ENCODE assay signal across 20 mouse cellular contexts in the genomic region with DNA sequence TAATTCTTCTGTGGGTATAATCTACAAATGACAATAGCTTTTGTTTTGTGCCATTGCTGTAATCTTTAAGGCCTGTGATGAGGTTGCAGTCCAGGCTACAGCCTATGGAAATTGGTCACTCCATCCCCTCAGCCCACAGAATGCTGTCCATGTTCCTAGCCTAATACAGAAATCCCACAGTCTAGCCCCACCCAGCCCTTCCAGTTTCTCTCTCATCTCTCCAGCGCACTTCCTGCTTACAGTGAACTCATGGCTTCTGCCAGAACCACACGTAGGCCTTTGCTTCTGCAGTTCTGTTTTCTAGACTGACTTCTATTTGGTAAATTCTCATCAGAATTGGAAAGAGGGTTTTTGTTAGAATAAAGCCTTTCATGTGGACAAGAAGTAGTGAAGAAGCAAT. TPM values are rescaled to one million over a fixed set of nuclear protein-coding genes. Genes with fewer than 3 reads are reported as not detected.
"Had no signal": no experiment of that assay in that cellular context is flagged by ENCODE, and none has a peak within 500 bp of the region (broad histone marks: within the 10 kb centered on the region; RNA-seq: fewer than 3 reads in every experiment).

No protein-coding gene starts in this region.

- H3K27me3 ChIP-seq: midbrain, embryonic 12.5 days; neural tube, embryonic 12.5 days had no signal

- H3K9ac ChIP-seq: liver, embryonic 13.5 days; liver, postnatal 0 days; midbrain, embryonic 12.5 days; neural tube, embryonic 12.5 days had no signal

- H3K4me2 ChIP-seq: liver, embryonic 13.5 days; midbrain, embryonic 12.5 days; neural tube, embryonic 12.5 days had no signal

- H3K9me3 ChIP-seq: limb, embryonic 10.5 days; liver, embryonic 13.5 days; midbrain, embryonic 12.5 days; neural tube, embryonic 12.5 days had no signal

- H3K36me3 ChIP-seq: limb, embryonic 10.5 days; liver, embryonic 13.5 days; midbrain, embryonic 12.5 days; neural tube, embryonic 12.5 days had no signal

- H3K27ac ChIP-seq: left cerebral cortex, adult 2 months; limb, embryonic 10.5 days; liver, embryonic 13.5 days; midbrain, embryonic 12.5 days; neural tube, embryonic 12.5 days; stomach, postnatal 0 days had no signal

- DNase-seq: kidney, adult 8-10 months; kidney, postnatal 25 days; liver, embryonic 13.5 days; liver, postnatal 0 days; thymus, postnatal 4 days had no signal

- ATAC-seq: intestine, postnatal 0 days; liver, postnatal 0 days; midbrain, embryonic 16.5 days had no signal

- H3K4me3 ChIP-seq: left cerebral cortex, adult 2 months; limb, embryonic 10.5 days; liver, embryonic 13.5 days; midbrain, embryonic 12.5 days; myocyte; neural tube, embryonic 12.5 days had no signal

- H3K4me1 ChIP-seq: limb, embryonic 10.5 days; midbrain, embryonic 12.5 days; neural tube, embryonic 12.5 days had no signal

RNA-seq across cellular contexts. Expression of a gene that starts 21.5 kb away (rescaled TPM):
- total RNA-seq: layer of hippocampus, postnatal 25 days; left cerebral cortex, adult 2 months; left cerebral cortex, postnatal 14 days; megakaryocyte-erythroid progenitor cell, adult 5-6 weeks; neutrophil, adult 5-6 weeks had no signal
- polyA plus RNA-seq: intestine, postnatal 0 days; kidney, embryonic 16.5 days; limb, embryonic 10.5 days; limb, embryonic 14.5 days; liver, embryonic 13.5 days; liver, postnatal 0 days; lung, embryonic 16.5 days; midbrain, embryonic 12.5 days; midbrain, embryonic 16.5 days; myocyte; neural tube, embryonic 12.5 days; stomach, postnatal 0 days had no signal

RNA-seq across cellular contexts. Expression of a gene that starts 51.0 kb away (rescaled TPM):
- total RNA-seq: layer of hippocampus, postnatal 25 days; left cerebral cortex, adult 2 months; left cerebral cortex, postnatal 14 days; megakaryocyte-erythroid progenitor cell, adult 5-6 weeks; neutrophil, adult 5-6 weeks had no signal
- polyA plus RNA-seq: intestine, postnatal 0 days; kidney, embryonic 16.5 days; limb, embryonic 10.5 days; limb, embryonic 14.5 days; liver, embryonic 13.5 days; liver, postnatal 0 days; lung, embryonic 16.5 days; midbrain, embryonic 12.5 days; midbrain, embryonic 16.5 days; myocyte; neural tube, embryonic 12.5 days; stomach, postnatal 0 days had no signal
